Mouse (Mus musculus) thymus, postnatal 25 days (tissue): ENCODE data around the gene Psmb11.
A peak's percentile ranks its signal among the peaks of the same experiment; 100 is the strongest.
"Not testable (repeated sequence)": the region's sequence is repeated elsewhere in the genome, so short reads cannot be mapped to it uniquely, and the experiment has no call there.

Experiments used
- DNase-seq: peaks from one replicate; pipeline ENCODE4 v3.0.0; 2022

The Psmb11 gene

DNA sequence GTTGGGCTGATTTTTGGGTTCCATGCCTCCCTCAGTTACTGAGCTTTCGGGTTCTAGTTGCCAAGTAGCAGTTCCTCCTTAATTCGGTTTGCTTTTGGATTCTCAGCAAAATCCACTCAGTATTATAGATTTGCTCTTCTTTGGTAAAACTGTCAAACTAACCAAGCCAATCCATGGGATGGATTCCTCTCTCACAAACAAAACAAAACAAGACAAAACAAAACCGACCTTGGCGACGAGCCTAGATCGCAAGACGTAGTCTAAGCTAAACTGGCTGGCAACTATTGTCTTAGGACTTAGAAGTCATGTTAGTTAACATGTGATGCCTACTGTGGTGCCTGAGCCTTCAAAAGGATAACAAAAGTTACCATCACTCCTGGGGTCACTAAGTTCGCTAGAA, 17.5 kb upstream of the Psmb11 start:
- no peak for DNase-seq

DNA sequence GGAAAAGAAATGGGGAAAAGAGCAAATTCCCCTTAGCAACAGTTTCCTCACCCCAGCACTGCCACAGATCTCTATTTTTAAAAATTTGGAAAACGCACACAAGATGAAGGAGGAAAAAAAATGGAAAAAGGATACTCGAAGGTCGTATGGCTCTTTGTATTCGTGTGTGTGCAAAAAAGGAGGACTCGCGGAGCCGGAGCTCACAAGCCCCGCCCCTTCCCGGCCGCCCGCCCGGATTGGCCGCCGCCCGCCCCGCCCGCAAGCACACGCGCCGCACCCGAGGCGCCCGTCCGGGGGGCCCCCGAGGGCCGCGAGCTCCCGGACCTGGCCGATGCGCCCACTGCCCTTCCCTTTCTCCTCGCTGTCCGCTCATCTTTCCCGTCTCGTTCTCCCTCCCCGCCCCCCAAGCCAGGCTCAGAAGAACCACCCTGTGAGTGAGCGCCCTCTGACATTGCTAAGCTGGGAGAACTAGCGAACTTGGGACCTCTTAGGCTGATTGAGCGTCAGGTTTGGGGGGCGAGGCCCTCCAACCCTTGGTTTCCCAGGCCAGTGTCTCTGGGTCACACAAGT, 15.4 kb upstream of the Psmb11 start, which contains the start of gene 4931414P19Rik:
Gene 4931414P19Rik, minus strand, starts transcription at position 242 of the 570 bp plus-strand sequence.
- peak; percentile 84 for DNase-seq

DNA sequence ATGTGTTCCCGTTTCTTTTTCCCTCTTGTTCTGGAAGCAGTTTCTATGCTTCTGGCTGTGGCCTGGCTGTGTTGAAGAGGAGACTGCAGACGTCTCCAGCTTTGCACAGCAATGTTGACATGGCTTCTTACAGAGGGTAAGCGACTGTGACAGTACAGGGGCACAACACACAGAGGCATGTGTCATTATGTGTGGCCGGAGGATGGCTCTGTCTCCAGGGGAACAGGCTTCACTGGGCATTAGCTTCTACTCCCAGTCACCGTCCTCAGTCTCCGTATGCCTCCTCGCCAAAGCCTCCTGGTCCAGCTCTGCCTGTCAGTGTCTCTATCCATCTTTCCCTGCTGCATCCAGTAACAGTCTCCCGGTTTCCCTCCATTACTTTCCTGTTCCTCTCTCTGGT, 14.0 kb upstream of the Psmb11 start:
- DNase-seq: no peak

DNA sequence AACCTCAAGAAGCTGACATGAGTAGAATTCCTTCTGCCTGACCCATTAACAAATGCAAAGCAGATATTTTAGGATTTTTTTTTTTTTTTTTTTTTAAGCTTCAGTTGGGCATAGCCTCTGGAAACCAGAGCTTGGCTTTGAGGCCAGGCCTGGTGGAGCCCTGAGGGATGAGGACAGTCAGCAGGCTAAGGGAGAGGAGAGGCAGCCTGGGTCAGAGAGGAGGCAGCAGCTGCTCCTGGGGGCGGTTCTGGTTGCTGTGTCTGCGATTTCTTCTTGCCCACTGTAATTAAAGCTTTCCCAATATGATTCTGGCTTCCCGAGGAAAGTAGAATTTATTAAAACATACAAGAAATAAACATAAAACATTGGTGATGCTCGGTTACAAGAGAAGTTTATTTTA, 12.0 kb upstream of the Psmb11 start:
- DNase-seq: no peak

DNA sequence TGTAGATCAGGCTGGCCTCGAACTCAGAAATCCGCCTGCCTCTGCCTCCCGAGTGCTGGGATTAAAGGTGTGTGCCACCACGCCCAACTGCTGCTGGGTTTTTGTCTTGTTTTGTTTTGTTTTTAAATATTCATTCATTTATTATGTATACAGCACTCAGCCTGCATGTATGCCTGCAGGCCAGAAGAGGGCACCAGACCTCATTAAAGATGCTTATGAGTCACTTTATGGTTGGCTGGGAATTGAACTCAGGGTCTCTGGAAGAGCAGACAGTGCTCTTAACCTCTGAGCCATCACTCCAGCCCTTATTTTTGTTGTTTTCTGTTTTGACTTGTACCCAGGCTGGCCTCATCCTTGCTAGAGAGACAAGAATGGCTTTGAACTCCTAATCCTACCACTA, 11.3 kb upstream of the Psmb11 start:
- peak; percentile 27 for DNase-seq

DNA sequence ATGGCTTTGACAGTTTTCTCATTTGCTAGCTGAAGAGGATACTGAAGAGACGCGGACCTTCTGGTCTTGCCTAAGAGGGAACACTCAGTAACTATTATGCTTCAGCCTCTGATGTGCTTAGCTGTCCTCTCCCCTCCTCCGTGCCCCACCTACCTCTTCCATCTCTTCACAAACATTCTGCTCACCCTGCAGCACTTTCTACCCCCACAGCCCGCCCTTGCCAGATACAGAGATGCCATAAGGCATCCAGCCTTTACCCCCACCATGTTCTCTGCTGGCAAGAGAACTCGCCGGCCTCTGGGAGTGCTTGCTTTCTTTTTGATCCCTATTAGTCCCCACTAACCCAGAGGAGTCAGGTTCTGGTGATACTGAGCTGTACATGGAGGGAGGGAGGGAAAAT, 10.6 kb upstream of the Psmb11 start:
- no peak for DNase-seq

DNA sequence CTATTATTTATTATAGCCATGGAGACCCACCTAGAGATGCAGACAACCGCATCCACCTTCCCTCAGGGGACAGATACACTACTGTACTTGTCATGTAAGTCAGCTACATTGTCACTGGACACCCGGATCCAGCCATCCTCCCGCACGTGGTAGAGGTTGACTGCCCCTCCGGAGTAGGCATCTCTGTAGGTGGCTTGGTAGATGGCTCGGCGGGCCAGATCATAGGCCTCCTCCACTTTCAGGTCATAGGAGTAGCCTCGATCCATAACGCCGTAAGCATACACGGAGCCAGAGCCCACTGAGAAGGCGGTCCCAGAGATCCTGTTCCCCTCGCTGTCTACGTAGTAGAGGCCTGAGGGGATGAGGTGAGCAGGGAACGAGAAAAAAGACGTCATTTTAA, 7.1 kb upstream of the Psmb11 start:
- not testable (repeated sequence) for DNase-seq

DNA sequence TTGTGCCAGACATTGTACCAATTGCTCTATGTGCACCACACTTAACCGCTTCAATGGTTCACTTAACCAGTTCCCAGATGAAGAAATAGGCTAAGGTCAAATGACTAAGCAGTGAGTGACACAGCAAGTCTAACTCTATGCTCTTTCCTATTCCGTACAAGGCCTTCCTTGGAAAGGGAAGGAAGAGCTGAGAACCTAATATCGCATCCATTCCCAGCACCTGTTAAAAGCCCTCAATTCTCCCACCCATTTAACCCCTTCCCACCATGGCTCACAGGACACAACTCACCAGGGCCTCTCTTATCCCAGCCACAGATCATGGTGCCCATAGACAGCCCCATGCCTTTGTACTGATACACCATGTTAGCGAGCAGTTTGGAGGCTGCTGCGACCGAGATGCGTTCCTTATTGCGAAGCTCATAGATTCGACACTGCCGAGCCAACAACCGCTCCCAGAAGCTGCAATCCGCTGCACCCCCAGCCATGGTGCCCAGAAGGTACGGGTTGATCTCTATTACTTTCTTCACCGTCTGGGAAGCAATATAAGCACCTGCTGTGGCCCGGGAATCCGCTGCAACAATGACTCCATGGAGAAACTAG, 4.9 kb upstream of the Psmb11 start:
- DNase-seq: no peak

DNA sequence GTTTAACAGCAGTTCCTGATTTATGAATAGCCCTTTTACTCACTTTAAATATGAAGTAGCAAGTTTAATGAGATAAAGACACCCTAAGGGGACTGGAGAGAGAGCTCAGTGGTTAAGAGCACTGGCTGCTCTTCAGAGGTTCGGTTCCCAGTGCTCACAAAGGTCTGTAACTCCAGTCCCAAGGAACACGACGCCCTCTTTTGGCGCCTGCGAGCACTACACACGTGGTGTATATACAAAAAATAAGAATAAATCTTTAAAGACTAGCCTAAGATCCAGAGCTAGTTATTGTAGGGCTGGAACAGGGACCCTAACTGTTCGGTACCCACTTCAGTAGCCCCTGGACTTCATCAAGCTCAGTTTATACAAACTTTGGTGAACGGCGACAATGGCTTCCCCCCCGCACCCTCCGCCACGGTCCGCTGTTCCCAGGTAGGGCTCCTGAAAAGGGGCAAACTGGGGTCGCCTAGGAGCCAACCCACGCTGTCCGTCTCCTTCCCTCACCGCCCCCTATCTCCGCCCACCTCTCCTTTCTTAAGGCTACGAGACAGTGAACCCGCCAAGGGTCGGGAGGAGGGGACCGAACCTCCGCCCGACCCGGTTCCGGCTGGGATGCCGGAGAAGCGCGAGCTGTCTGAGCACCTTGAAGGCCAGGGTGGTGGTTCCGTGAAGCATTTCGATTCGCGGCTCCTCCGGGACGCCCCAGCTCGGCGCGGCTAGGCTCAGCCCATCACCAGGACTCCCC, 3.9 kb upstream of the Psmb11 start:
- peak; percentile 26 for DNase-seq

DNA sequence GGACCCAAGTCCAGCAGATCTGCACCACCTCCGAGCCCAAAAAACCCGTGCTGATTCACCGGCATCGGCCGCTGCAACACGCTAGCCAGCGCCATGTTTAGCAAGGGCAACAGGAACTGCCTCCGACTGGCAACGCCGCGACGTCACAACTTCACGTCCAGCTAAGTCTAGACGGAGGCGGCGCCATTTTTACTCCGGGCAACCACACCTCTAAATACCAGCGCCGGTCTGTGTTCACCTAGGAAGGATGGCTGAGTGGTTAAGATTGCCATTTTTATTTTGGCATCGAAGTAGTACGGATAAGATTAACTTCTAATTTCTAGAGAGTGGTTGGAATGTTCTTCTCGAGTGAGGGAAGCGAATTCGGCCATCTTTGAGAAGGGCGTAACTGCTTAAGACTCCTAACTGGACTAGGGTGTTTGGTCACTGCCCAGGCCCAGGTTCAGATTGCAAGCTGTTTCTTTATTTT, 3.3 kb upstream of the Psmb11 start, which contains the start of gene Psmb5:
Gene Psmb5, minus strand, starts transcription at position 126 of the 469 bp plus-strand sequence.
- peak; percentile 86 for DNase-seq

DNA sequence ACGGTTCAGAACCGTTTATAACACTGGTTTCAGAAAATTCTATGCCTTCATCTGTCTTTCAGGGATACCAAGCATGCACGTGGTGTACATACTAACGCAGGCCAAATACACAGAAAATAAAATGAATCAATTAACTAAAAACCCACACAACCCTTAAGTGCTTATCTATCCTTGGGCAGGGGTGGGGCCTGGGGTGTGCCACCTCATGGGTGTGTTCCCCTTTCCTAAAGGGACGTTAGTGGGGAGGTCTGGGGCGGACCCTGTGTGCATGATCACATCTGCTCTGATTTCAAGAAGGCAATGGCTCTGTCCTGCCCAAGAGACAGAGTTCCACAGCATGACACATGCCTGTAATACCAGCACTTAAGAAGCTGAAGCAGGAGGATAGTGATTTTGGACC, 2.1 kb downstream of the Psmb11 start:
- DNase-seq: no peak

DNA sequence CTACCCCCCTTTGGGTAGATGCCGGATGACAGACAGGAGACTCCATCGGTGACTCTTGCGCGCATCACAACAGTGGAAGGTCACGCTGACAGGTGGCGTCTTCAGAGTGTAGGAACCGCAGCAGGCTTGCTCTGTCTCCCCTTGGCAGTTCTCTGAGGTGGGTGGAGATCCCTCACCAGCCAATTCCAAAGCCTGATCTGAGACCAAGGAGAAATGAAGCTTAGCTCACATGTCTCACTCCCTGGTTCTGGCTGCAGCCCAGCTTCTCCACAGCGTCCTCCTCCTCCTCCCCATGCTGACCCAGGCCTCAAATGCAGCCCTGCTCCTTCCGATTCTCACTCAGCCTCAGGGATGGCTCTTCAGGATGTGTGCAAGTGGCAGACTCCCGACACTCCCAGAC, 3.7 kb downstream of the Psmb11 start:
- no peak for DNase-seq

DNA sequence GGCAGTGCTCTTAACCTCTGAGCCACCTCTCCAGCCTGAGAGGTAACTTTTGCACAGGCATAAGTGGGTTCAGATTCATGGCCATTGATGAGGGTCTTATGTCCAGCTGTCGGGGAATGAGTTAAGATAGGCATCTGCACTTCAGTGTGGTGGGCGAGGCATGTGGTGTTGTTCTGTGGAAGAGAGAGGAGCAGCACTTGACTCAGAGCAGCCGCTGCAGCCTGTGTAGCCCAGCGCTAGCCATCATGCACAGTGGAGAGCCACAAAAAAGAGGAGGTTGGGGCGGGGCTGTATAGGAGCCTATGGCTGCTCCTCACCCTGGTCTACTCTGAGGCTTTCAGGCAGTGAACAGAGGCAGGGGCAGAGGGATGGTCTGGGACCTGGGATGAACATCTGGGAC, 6.9 kb downstream of the Psmb11 start:
- no peak for DNase-seq

DNA sequence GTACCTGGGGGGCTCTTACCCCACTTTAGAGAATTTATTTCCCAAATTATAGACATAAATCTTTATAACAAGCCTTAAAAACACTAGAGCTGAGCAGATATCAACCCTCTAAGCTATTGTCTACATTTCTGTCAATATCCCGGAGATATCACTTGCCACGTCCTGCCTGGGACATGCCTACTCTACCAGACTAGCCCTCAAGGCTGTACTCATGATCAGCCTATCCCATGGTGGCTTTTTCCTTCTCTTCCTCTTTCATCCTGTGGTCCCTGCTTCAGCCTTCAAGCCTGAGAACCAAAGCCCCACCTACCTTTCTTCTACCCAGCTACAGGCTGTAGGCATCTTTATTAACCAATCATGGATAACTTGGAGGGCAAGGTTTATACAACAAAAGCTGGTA, 8.6 kb downstream of the Psmb11 start:
- no peak for DNase-seq

DNA sequence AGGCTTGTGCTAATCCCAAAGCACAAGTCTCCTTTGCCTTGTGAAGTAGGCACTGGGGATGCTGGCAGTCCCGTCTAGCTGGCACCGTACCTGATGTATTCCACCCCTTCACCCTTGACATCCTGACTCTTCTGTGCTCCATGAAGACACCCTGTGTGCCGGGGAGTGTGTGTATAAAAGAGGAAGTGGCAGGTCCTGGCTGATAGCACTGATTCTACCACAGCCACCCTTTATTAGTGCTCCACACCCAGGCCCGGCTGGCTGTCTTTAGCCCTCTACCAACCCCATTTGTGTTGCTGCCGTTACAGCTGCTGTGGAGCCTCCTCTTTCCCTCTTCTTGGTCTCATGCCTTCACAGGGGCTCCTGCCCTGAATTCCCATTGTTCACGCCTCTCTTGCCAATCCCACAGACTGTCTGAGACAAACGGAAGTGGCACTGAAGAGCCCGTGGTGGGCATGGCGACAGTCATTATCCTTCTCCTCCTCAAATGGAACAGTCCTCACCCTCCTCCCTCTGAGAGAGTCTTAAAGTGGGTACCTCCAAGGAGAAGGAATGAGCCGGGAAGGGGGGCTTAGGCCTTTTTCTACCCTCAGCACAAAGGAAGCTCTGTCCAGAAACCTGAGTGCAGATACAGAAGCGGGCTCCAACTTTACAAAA, 9.5 kb downstream of the Psmb11 start:
- DNase-seq: no peak

DNA sequence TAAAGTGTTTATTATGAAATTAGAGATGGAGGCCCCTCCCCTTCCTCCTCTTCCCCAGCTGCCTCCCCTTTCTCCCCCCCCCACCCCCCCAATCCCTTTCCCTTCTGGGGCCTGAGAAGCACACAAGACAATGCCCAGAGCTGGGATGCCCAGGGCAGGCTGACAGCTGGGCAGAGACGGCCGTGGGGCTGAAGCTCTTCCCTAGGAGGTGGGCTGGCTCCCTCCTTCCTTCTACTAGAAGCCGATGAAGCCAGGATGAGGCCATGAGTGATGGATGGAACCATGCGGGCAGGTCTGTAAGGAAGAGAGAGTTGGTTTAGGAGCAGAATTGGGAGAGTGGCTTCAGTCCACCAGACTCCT, 10.0 kb downstream of the Psmb11 start:
- DNase-seq: no peak

DNA sequence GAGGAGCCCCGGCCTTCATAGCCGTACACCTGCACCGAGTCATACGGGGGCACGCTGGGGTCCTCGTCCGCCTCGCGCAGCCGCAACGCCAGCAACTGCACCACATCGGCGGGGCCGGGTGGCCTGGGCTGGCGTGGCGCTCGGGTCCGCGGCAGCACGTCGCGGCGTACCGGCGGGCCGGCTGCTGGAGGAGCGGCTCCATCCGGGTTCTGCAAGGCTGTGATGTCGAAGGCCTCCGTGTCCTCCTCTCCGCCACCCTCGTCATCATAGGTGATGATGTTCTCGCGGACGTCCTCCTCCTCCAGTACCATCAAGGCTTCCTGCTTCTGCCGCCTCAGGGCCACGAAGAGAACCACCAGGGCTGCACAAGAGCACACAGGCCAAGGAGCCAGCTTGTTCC, 11.0 kb downstream of the Psmb11 start:
- DNase-seq: no peak

DNA sequence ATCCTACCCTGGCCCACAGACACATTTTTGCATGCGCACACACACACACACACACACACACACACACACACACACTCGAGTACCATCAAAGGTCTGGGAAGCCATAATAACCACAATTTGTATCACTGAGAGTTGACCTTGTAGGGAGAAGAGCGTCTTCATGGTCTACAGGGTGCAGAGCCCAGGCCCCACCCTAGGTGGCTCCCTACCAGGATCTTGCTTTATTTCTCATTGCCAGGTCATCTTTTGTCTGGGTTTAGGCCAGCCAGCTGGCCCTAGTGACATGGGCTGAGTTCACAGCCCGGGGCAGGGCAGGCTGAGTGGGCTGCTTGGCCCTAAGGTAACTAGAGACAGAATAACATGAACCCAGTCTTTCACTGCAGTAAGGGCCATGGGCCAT, 12.9 kb downstream of the Psmb11 start:
- no peak for DNase-seq

DNA sequence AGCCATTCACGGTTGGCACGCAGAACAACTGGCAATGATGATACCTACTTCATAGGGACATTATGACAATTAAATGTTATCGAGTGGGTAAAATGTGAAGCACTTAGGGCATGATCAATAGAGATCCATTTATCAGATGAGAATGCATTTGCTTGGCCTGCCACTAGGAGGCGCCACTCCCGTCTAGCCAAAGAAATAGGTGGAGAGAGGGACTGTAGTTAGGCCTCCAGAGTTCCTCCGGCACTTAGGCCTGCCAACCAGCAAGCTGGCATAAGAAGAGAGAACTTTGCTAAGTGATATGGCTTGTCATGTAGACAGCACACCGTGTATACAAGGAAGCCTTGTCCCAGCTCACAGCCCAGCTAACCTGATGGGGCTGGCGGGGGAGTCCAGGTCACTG, 15.7 kb downstream of the Psmb11 start:
- peak; percentile 60 for DNase-seq

DNA sequence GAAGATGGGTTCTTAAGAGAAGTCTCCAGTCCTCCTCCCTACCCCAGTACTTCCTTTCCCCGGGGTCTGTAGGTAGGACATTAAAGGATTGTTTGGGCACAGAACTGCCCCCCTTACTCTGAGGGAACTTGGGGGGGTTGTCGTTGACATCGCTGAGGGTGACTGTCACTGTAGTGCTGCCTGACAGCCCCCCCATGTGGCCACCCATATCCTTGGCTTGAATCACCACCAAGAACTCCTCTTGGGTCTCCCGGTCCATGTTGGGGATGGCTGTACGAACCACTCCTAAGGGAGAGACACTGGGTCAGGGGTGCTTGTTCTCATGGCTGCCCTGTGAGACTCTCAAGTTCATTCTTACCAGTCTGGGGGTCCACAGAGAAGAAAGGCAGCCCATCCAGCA, 17.0 kb downstream of the Psmb11 start:
- no peak for DNase-seq

DNA sequence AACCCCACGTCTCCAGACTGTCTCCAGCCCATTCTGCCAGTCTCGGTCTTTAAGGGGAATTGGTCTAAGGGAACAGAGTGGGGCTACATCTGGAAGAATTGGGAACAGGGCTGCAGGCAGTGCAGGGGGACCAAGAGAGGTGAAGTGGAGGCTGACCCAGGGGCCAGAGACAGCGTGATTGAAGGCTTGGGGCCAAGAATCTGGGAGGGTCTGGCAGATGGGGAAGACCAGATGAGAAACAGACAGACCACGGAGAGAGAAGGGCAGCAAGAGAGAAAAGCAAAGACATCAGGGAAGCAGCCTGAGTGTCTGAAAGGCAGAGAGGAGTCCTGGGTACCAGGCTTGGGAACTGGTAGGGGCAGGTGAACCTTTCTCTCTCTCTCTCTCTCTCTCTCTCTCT, 18.9 kb downstream of the Psmb11 start:
- no peak for DNase-seq

DNA sequence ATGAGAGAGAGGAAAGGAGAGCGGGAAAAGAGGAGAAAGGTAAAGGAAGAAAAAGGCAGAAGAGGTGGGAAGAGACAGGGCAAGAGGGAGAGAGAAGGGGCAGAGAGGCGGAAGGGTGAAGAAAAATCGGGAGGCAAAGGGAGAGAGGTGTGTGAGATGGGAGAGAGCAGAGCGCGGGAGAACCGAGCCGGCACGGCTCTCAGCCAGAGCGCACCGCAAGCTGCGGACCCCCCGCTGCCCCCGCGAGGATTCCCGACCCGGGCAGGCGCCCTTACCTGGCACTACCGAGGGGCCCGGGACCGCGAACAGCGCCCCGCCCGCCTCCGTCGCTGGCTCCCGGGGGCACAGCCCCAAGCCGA, 19.7 kb downstream of the Psmb11 start, which contains the start of gene Gm17606:
Gene Gm17606, plus strand, starts transcription at position 7 of the 359 bp plus-strand sequence.
- no peak for DNase-seq

DNA sequence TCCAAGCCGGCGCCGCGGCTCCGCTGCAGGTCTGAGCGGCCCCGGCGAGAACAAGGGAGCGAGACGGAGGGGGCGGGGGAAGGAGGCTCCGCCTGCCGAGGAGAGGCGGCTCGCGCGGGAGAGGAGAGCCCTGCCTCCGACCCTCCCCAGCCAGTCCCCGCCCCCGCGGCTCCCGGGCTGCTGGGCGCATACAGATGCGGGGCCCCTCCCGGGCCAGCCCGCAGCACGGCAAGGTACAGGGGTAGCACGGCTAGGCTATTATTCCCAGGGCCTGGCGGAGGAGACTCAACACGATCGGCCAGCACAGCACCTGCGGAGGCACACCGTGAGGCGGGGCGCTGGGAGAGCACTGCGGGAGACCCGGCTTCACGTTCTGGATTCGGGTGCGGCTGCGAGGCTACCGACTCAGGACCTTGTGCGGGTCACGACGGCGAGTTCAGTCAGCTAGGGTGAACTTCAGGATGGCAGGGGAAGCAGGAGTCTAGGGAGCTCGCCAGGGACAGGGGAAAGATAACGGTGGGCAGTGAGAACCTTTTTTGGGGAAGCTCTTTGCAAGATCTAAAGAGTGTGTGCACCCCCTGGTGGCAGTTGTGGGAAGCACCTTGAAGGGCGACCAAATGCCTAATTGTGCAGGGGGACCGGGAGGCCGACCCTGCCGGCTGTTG, 20.2 kb downstream of the Psmb11 start, which contains the start of gene Cdh24:
Gene Cdh24, minus strand, starts transcription at position 60 of the 665 bp plus-strand sequence.
- peak; percentile 94 for DNase-seq
